Mouse (Mus musculus): ENCODE data around the gene Otud5.
"Not testable (repeated sequence)": the region's sequence is repeated elsewhere in the genome, so short reads cannot be mapped to it uniquely, and the experiment has no call there.

Gene Otud5

GRCm38 (mm10) chrX:7879819-7880218, 38.7 kb downstream of the Otud5 start:
- peak; percentile 58 to 78 for DNase-seq (ENCODE audit: low spot score in 2 of 2)

- DNase-seq (ENCODE audit: low spot score in 2 of 2) = peak; percentile 68 to 81
Measured at GRCm38 (mm10) chrX:7883841-7884567, 42.8 kb downstream of the Otud5 start, which contains the start of gene Slc35a2. TSS of gene Slc35a2 (plus strand) at chrX:7884028.

DNA sequence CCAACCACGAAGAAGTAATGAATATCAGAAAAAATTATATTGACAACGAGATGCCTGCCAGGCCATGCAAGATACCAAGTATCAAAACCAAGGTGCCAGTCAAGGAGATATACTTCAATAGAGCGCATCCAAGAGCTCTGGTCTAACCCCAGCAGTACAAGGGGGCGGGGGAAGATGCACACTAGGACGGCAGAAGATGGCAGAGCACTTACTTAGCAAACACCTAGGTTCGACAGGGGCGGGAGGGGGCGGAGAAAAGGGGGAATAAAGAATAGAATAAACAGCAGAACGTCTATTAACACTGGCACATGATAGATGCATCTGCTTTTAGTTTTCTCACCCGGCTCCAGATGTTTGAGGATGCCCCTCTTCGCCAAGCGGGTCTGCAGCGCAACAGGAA, 57.0 kb downstream of the Otud5 start:
- DNase-seq (ENCODE audit: low spot score in 2 of 2) = no peak

DNA sequence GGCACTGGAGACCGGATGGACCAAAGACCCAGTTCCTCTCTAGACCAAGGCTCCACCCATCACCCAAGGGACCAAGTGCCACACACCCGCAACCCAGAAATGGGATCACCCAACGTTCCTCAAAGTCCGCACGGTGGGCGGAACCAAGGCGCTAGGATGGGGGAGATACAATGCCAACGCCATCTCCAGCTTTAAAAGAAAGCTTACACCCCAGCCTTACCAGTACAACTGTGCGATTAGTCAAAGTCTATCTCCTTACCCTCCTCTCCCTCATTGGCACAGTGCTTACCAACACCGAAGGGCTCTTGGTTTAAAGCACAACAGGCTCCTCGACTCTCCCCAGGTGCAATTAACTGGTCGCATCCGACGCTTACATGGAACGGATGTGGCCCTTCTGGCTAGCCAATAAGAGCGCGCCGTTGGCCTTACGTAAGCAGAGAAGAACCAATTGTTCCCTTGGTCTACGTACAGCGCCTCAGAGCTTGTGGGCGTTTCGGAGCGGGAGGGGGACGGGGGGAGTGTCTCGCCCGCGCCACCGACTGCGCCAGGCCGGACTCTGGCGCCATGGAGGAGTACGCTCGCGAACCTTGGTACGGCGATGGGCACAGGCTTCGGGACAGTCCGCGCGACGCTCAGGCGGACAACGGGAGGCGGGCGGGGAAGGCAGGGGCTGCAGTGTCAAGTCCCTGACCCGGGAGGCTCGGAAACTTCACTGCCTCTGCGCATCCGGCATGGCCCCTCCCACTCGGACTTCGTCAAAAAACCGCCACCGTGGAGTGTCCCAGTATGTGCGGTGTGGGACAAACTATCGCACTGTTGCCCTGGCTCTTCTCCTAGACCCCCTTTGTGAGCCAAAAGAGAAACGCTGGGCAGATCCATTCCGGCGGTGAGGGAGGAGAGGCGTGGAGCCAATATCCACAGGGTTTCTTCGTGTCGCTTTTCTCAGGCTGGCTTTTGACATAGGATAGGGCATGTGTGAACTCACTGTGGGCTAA, 58.0 kb downstream of the Otud5 start, which contains the start of the genes Pqbp1 and Timm17b:
Pqbp1 (minus strand) TSS at position 390 of the 995 bp plus-strand sequence.
Timm17b (plus strand) TSS at position 478 of the 995 bp plus-strand sequence.
- peak; percentile 84 to 87 for DNase-seq (ENCODE audit: low spot score in 2 of 2)

- no peak for DNase-seq (ENCODE audit: low spot score in 2 of 2)
Measured at GRCm38 (mm10) chrX:7904441-7904840, 63.3 kb downstream of the Otud5 start.

DNA sequence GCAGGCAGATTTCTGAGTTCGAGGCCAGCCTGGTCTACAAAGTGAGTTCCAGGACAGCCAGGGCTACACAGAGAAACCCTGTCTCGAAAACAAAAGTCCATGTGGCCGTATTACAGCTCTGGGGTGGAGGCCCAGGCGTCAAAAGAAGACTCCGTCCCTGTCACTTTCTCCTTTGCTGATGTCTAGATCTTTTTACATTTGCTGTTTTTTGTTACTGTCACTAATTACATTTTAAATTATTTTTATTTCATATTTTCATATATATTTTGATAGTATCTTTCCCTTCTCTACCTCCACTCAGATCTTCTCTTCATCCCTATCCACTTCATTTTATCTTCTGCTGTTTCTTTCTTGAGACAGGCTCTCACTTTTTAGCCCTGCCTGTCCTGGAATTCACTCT, 66.6 kb downstream of the Otud5 start, which contains the start of gene Gm10491:
Gm10491 (minus strand) TSS at position 101 of the 400 bp plus-strand sequence.
- DNase-seq (ENCODE audit: low spot score in 2 of 2) = no peak

GRCm38 (mm10) chrX:7909242-7909641, 68.1 kb downstream of the Otud5 start, which contains the start of gene Gm10490:
TSS of gene Gm10490 (plus strand) at chrX:7909542.
- not testable (repeated sequence) for DNase-seq (ENCODE audit: low spot score in 2 of 2)

DNA sequence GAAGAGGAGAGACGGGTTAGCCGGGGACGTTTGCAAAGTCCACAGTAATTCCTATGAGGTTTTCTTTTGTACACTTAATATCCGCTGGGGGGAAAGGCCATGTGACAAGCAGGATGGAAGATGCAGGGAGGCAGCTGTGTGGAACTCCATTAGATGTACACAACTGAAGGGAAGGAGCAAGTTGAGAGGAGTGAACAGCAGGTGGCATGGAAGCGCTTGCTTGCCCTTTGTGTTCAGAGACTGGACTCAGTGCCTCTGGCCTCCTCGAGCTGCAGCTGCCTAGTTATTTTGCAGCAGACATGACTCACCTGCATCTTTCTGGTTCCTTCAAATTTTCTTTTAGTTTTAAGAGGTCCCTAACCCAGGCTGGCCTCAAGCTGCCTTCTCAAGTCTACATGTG, 69.3 kb downstream of the Otud5 start:
- DNase-seq (ENCODE audit: low spot score in 2 of 2) = no peak

- DNase-seq (ENCODE audit: low spot score in 2 of 2) = peak in 1 of 2 experiments; percentile 20
Measured at GRCm38 (mm10) chrX:7915669-7916068, 74.5 kb downstream of the Otud5 start.

- DNase-seq (ENCODE audit: low spot score in 2 of 2) = not testable (repeated sequence)
Measured at GRCm38 (mm10) chrX:7917960-7918359, 76.8 kb downstream of the Otud5 start.

GRCm38 (mm10) chrX:7919601-7920383, 78.6 kb downstream of the Otud5 start, which contains the start of gene Pcsk1n:
TSS of gene Pcsk1n (plus strand) at chrX:7919822.
- DNase-seq (ENCODE audit: low spot score in 2 of 2) = no peak

DNA sequence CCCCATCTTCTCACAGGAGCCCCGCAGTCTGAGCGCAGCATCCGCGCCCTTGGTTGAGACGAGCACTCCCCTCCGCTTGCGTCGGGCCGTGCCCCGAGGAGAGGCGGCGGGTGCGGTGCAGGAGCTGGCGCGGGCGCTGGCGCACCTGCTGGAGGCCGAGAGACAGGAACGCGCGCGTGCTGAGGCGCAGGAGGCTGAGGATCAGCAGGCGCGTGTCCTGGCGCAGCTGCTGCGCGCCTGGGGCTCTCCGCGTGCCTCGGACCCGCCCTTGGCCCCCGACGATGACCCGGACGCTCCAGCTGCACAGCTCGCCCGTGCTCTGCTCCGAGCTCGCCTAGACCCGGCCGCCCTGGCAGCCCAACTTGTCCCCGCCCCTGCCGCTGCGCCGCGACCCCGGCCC, 80.9 kb downstream of the Otud5 start:
- DNase-seq (ENCODE audit: low spot score in 2 of 2) = no peak

Measured in spleen, postnatal 4 days (tissue).